Mouse (Mus musculus): ENCODE measurements around the gene Sirpa. TPM values are rescaled to one million over a fixed set of nuclear protein-coding genes. Genes with fewer than 3 reads are reported as not detected.

Sirpa gene
- 13.7 TPM for polyA plus RNA-seq (2015; fragmentation: Illumina TruSeq; extraction: RNeasy Lipid Tissue Mini Kit (QIAGEN cat#74804); ENCODE audit: insufficient read depth, low read depth, low replicate concordance)

DNA sequence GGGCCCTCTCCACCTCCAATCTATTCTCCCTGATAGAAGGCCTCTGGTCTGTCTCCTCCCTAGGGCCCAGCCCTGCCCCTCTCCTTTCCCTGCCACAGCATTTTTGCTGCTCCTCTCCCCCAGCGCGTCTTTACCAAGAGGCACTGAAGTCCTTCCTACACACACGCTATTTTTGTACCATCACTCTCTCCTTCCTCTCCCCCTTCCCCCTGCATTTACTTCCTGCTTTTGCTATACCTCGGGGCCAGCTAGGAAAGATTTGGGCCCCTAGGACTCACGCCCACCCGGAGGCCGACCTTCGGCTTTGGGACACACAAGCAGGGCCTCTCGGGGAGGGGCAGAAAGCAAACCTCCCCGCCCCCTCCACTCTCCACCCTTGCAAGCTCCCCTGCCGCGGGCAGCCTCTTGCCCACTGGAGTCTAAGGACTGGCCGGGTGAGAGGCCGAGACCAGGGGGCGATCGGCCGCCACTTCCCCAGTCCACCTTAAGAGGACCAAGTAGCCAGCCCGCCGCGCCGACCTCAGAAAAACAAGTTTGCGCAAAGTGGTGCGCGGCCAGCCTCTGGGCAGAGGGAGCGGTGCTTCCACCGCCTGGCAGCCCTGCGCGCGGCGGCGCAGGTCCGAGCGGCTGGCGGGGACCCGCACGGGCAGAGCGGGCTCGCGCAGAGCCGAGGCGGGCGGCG, at the start of gene Sirpa:
Sirpa (plus strand) TSS at position 377 of the 682 bp plus-strand sequence.

Other genes with a start within 250 kb of the Sirpa start
- gene Il1b, start 221.7 kb upstream of the Sirpa start, polyA plus RNA-seq (2015; fragmentation: Illumina TruSeq; extraction: RNeasy Lipid Tissue Mini Kit (QIAGEN cat#74804); ENCODE audit: insufficient read depth, low read depth, low replicate concordance) = not detected
- gene F830045P16Rik, start 56.2 kb upstream of the Sirpa start, polyA plus RNA-seq (2015; fragmentation: Illumina TruSeq; extraction: RNeasy Lipid Tissue Mini Kit (QIAGEN cat#74804); ENCODE audit: insufficient read depth, low read depth, low replicate concordance) = not detected
- gene Pdyn, start 107.0 kb downstream of the Sirpa start, polyA plus RNA-seq (2015; fragmentation: Illumina TruSeq; extraction: RNeasy Lipid Tissue Mini Kit (QIAGEN cat#74804); ENCODE audit: insufficient read depth, low read depth, low replicate concordance) = 1.9 TPM
- gene Stk35, start 207.7 kb downstream of the Sirpa start, polyA plus RNA-seq (2015; fragmentation: Illumina TruSeq; extraction: RNeasy Lipid Tissue Mini Kit (QIAGEN cat#74804); ENCODE audit: insufficient read depth, low read depth, low replicate concordance) = 3.2 TPM